Mouse (Mus musculus) stomach, postnatal 0 days (tissue): ENCODE data around the gene Tmem175. TPM values are rescaled to one million over a fixed set of nuclear protein-coding genes. Genes with fewer than 3 reads are reported as not detected.

Experiments used
- ATAC-seq: fragments of 200-750 bp; cut with Nextera tagmentation; 2 replicates; pipeline ENCODE4 v1.8.0; 2017; ENCODE audit not compliant: low FRiP score, low TSS enrichment
- DNase-seq: peaks from one replicate; pipeline ENCODE4 v3.0.0-alpha.2; 2016; ENCODE audit warnings: low spot score
- H3K27ac ChIP-seq: fragments of 300-500 bp; sonication (generic); replicated peaks from 2 replicates; pipeline ENCODE4 v1.5.1; 2014; ENCODE audit warnings: mild to moderate bottlenecking, control low read depth
- H3K27me3 ChIP-seq: fragments of 300-500 bp; sonication (generic); 2 replicates; pipeline ENCODE4 v1.6.1; 2014; ENCODE audit warnings: low read length; ENCODE audit not compliant: control insufficient read depth, insufficient read depth
- H3K36me3 ChIP-seq: fragments of 300-500 bp; sonication (generic); 2 replicates; pipeline ENCODE4 v1.6.1; 2014; ENCODE audit warnings: low read length, mixed read lengths; ENCODE audit not compliant: control insufficient read depth, insufficient read depth
- H3K4me1 ChIP-seq: fragments of 300-500 bp; sonication (generic); replicated peaks from 2 replicates; pipeline ENCODE4 v1.6.1; 2014; ENCODE audit warnings: antibody characterized with exemption; ENCODE audit not compliant: control insufficient read depth, insufficient read depth
- H3K4me2 ChIP-seq: fragments of 300-500 bp; sonication (generic); replicated peaks from 2 replicates; pipeline ENCODE4 v1.6.1; 2014; ENCODE audit warnings: low read depth, mild to moderate bottlenecking, control low read depth, moderate library complexity
- H3K4me3 ChIP-seq: fragments of 300-500 bp; sonication (generic); 2 replicates; pipeline ENCODE4 v1.5.1; 2014; ENCODE audit warnings: low read depth, low read length, control low read depth
- H3K9ac ChIP-seq: fragments of 300-500 bp; sonication (generic); 2 replicates; pipeline ENCODE4 v1.6.1; 2014; ENCODE audit warnings: mild to moderate bottlenecking, low read length, control low read depth, mixed read lengths
- H3K9me3 ChIP-seq: fragments of 300-500 bp; sonication (generic); 2 replicates; pipeline ENCODE4 v1.6.1; 2016; ENCODE audit warnings: low read length; ENCODE audit not compliant: control insufficient read depth
- CTCF ChIP-seq: IDR thresholded peaks from 2 replicates; pipeline ENCODE4 v1.5.1; 2016; ENCODE audit warnings: antibody characterized with exemption, low read depth, mild to moderate bottlenecking, moderate library complexity
- EP300 ChIP-seq: optimal IDR thresholded peaks from 2 replicates; pipeline ENCODE3; 2016; ENCODE audit warnings: antibody characterized with exemption
- WGBS: fragments of 180-500 bp; shearing (Covaris S2); extraction: QIAGEN DNeasy Blood & Tissue Kit; methylation state at CpG from one replicate; pipeline ENCODE4 v1.1.7; 2014; 5-methylcytosine and 5-hydroxymethylcytosine counted together
- polyA plus RNA-seq: library from polyadenylated mRNA; unstranded; fragments of >200 nt; fragmentation: Nextera tagmentation; extraction: Ambion mirVana; gene quantifications from 2 replicates; pipeline ENCODE4 v1.2.1, GENCODE M21; 2015

The Tmem175 gene
- polyA plus RNA-seq, 1 experiment from 2014 or later: 15.6 TPM

DNA sequence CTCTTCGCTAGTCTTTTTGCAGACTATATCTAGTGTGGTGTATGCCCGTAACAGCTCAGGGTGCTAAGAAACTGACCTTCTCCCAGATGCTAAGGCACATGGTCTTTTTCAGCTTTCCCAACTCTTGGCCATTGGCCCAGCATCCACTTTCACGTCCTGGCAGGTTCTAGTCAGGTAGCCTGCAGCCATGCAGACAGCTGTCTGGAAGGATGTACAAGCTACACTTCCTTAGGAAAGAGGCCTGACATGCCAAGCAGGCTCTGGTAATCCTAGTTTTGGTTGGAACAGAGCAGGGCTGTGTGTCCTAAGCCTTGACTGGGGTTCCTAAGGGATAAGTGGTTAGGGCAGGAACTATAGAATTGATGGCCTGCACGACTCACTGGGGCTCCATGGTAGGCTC, 33.2 kb downstream of the Tmem175 start:
- no peak overlapping the region for H3K9ac ChIP-seq
- no peak overlapping the region for H3K27ac ChIP-seq
- no peak overlapping the region for H3K4me2 ChIP-seq
- TF ChIP-seq EP300 (no peak), CTCF (no peak)
- ATAC-seq (no peak), DNase-seq (no peak)
- H3K4me1 ChIP-seq: peaks cover 5% of the 10 kb centered on the region
- H3K9me3 ChIP-seq: no peaks in the 10 kb centered on the region
- no peaks in the 10 kb centered on the region for H3K36me3 ChIP-seq
- no peaks in the 10 kb centered on the region for H3K27me3 ChIP-seq
- 75% methylated on average over 4 of the region's 4 CpGs for WGBS
- no peak overlapping the region for H3K4me3 ChIP-seq

DNA sequence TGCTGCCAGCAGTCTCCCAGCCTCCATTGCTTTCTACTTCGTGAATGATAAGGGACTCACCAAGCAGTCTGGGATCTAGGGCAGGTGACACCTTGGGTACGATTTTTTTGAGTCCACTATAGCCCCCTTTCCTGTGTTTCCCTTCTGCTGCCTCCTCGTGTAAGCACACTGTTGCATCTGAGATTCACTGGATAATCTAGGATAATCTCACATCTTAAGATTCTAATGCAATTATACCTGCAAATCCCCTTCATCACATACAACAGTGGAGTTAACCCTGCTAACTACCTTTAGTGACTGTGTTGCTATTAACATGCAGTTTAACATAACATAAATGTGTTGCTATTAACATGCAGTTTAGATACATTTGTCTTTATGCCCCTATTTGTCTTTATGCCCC, 35.5 kb downstream of the Tmem175 start:
- Histone ChIP-seq H3K4me1 (peaks cover 8% of the 10 kb centered on the region), H3K4me3 (no peak overlapping the region), H3K27ac (no peak overlapping the region), H3K27me3 (no peaks in the 10 kb centered on the region), H3K4me2 (no peak overlapping the region), H3K9ac (no peak overlapping the region), H3K9me3 (no peaks in the 10 kb centered on the region), H3K36me3 (no peaks in the 10 kb centered on the region)
- ATAC-seq (no peak), DNase-seq (no peak)
- no peak for TF ChIP-seq CTCF
- no peak for TF ChIP-seq EP300
- 33% methylated on average over 3 of the region's 3 CpGs for WGBS

DNA sequence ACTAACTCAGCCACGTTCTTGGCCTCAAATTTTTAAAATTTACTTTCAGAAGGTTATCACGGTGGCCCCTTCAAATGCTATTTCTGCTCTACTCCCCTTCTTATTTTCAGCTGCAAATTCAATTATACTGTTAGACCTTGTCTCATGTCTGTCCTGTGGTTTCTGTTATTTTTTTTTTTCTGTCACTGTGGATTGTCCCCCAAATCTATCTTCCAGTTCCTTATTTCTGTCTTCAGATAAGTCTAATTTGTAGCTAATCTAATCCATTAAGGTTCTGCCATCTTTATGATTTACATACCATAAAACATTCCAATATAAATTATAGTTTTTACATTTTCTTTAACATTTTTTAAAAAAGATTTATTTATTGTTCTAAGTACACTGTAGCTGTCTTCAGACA, 37.8 kb downstream of the Tmem175 start:
- TF ChIP-seq EP300 (no peak), CTCF (no peak)
- H3K4me3 ChIP-seq: no peak overlapping the region
- peaks cover 7% of the 10 kb centered on the region; the same call in 1 of the 2 replicates for H3K4me1 ChIP-seq
- H3K36me3 ChIP-seq: peaks cover 5% of the 10 kb centered on the region; the same call in 1 of the 2 replicates
- H3K9ac ChIP-seq: no peak overlapping the region
- no peak for DNase-seq
- H3K4me2 ChIP-seq: no peak overlapping the region
- H3K27ac ChIP-seq: no peak overlapping the region
- H3K9me3 ChIP-seq: no peaks in the 10 kb centered on the region
- no peak for ATAC-seq
- no peaks in the 10 kb centered on the region for H3K27me3 ChIP-seq
- WGBS: 67% methylated on average over 2 of the region's 2 CpGs

DNA sequence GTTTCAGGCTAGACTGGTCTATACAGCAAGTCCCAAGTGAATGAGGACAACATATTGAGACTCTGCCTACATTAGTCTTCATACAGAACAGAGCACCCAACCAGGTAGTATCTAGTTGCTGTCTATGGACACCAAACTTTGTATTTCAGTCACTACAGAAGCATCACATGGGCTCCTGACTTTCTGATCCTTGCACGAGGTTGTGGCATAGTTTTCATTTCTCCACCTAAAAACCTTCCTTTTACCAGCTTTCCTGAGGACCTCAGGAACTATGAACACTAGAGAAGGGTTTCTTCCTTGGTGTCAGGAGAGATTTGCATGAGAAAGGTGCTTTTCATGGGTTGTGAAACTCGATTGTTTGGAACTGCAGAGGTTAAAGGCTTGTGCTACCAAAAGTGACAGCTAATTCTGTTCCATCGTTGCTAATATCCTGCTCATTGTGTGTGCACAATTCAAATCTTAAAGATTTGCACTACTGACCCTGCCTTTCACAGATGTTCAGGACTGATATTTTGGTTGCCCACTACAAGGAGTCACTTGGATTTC, 38.9 kb downstream of the Tmem175 start:
- no peak for TF ChIP-seq EP300
- no peak for TF ChIP-seq CTCF
- Histone ChIP-seq H3K36me3 (peaks cover 7% of the 10 kb centered on the region; the same call in 1 of the 2 replicates), H3K9me3 (no peaks in the 10 kb centered on the region), H3K9ac (peak overlapping the region; percentile 84; the same call in 1 of the 2 replicates), H3K4me1 (peaks cover 7% of the 10 kb centered on the region; the same call in 1 of the 2 replicates), H3K27ac (peak overlapping the region; percentile 90), H3K4me3 (peak overlapping the region; percentile 58), H3K4me2 (peak overlapping the region; percentile 82), H3K27me3 (no peaks in the 10 kb centered on the region)
- ATAC-seq: no peak
- DNase-seq: no peak
- 12% methylated on average over 3 of the region's 3 CpGs for WGBS

DNA sequence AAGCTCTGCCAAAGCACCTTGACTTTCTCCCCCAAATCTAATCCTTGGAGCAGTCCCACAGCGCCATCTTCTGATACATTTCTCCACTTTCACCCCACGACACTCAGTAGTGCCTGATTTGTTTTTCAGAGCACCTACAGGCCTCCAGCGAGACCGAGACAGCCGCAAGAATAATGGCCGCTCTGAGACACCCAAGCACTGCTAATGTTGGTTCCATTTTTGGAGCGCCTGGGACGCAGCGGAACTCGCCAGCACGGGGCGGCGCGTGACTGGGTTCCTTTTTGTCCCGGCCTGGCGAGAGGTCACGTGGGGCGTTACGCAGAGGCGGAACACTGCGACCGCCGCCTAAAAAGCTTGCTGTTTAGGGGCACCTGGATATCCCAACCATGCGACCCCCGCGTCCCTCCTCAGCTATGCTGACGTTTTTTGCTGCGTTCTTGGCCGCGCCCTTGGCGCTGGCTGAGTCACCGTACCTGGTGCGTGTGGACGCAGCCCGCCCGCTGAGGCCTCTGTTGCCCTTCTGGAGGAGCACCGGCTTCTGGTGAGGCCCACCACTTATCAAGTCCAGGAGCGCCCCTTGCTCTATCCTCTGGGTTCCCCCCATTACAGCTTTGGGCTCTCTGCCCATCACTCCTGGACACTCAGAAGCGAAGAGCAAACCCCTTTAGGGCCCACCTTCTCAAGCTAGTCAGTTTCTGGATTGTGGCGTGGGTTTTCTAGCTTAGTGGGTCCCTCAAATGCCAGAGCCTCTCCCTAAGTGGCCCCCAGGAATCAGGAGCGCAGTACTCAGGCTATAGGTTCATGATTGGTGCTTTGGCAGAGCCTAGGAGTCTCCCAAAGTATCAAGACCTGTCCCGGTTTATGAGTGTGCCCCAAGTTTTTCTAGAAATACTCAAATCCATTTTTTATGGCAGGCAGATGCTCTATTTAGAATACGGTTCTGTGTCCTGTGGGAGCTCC, 39.7 kb downstream of the Tmem175 start, which contains the start of gene Dgkq:
TSS of gene Dgkq (minus strand) at position 696 of the 960 bp plus-strand sequence.
- no peak for TF ChIP-seq EP300
- TF ChIP-seq CTCF: peak; percentile 89
- H3K36me3 ChIP-seq: peaks cover 7% of the 10 kb centered on the region; the same call in 1 of the 2 replicates
- H3K27ac ChIP-seq: peak within 1 kb of the TSS; percentile 90
- no peaks in the 10 kb centered on the region for H3K27me3 ChIP-seq
- H3K4me1 ChIP-seq: peaks cover 7% of the 10 kb centered on the region; the same call in 1 of the 2 replicates
- ATAC-seq: peak; percentile 90
- H3K4me3 ChIP-seq: peak within 1 kb of the TSS; percentile 58
- 4% methylated on average over 43 of the region's 43 CpGs for WGBS
- peak within 1 kb of the TSS; percentile 82 for H3K4me2 ChIP-seq
- no peaks in the 10 kb centered on the region for H3K9me3 ChIP-seq
- peak within 1 kb of the TSS; percentile 84 for H3K9ac ChIP-seq
- peak; percentile 85 for DNase-seq

DNA sequence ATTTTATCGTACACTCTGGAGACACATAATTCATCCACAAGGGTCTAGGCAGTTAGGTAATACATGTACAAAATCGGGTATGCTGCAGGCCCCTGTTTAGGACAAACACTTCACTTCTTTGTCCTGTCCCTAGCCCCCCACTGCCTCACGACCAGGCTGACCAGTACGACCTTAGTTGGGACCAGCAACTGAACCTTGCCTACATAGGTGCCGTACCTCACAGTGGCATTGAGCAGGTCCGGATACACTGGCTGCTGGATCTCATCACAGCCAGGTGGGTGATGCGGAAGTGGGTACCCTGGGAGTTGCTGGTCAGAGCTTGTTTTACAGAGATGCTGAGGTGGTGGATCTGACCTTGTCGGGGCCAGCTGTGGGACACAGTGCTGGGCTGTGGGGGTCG, 40.4 kb downstream of the Tmem175 start:
- H3K27me3 ChIP-seq: no peaks in the 10 kb centered on the region
- DNase-seq (no peak), ATAC-seq (no peak)
- peaks cover 7% of the 10 kb centered on the region; the same call in 1 of the 2 replicates for H3K36me3 ChIP-seq
- TF ChIP-seq CTCF: no peak
- no peak for TF ChIP-seq EP300
- H3K4me3 ChIP-seq: peak overlapping the region; percentile 58; the same call in 1 of the 2 replicates
- H3K9me3 ChIP-seq: no peaks in the 10 kb centered on the region
- peak overlapping the region; percentile 82 for H3K4me2 ChIP-seq
- peak overlapping the region; percentile 84 for H3K9ac ChIP-seq
- peak overlapping the region; percentile 90 for H3K27ac ChIP-seq
- peaks cover 7% of the 10 kb centered on the region; the same call in 1 of the 2 replicates for H3K4me1 ChIP-seq
- 75% methylated on average over 9 of the region's 9 CpGs for WGBS
